Mouse (Mus musculus): Measurements from ENCODE around the gene Sbk2. TPM values are rescaled to one million over a fixed set of nuclear protein-coding genes. Genes with fewer than 3 reads are reported as not detected.

The Sbk2 gene
- polyA plus RNA-seq, 1 experiment, result 0.06 TPM

- TF ChIP-seq MYOG (IDR thresholded peaks at IDR 0.05; ENCODE audit: control insufficient read depth, extremely low read depth, insufficient read length) (no peak), CTCF (IDR thresholded peaks at IDR 0.05; ENCODE audit: control insufficient read depth, insufficient read depth, insufficient read length) (no peak), FOSL1 (IDR thresholded peaks at IDR 0.05; ENCODE audit: insufficient read depth, low read length, poor library complexity, severe bottlenecking) (no peak), USF1 (IDR thresholded peaks at IDR 0.05; ENCODE audit: low read depth) (no peak), CEBPB (IDR thresholded peaks at IDR 0.05; ENCODE audit: low read depth) (no peak), MYOD1 (IDR thresholded peaks at IDR 0.05; ENCODE audit: control insufficient read depth, insufficient read length, low read depth) (no peak), MAX (IDR thresholded peaks at IDR 0.05) (no peak)
- no peaks in the 10 kb centered on the region for H3K27me3 ChIP-seq (ENCODE audit: control insufficient read depth, insufficient read depth, insufficient read length)
- peaks cover 26% of the 10 kb centered on the region for H3K79me2 ChIP-seq (ENCODE audit: control insufficient read depth, insufficient read depth)
- peaks cover 14% of the 10 kb centered on the region for H3K36me3 ChIP-seq (ENCODE audit: control insufficient read depth, insufficient read depth)
- H3K79me3 ChIP-seq (ENCODE audit: low read depth), result peaks cover 9% of the 10 kb centered on the region
- no peak overlapping the region for H3ac ChIP-seq (ENCODE audit: control insufficient read depth, insufficient read length, low read depth)
- H3K4me3 ChIP-seq (ENCODE audit: insufficient read depth, poor library complexity, severe bottlenecking), result no peak overlapping the region
These were observed 44.2 kb downstream of the Sbk2 start for GRCm38 (mm10) chr7:4919971-4920370.

- Histone ChIP-seq H3ac (ENCODE audit: control insufficient read depth, insufficient read length, low read depth) (no peak overlapping the region), H3K27me3 (ENCODE audit: control insufficient read depth, insufficient read depth, insufficient read length) (no peaks in the 10 kb centered on the region), H3K36me3 (ENCODE audit: control insufficient read depth, insufficient read depth) (peaks cover 14% of the 10 kb centered on the region), H3K4me3 (ENCODE audit: insufficient read depth, poor library complexity, severe bottlenecking) (no peak overlapping the region), H3K79me3 (ENCODE audit: low read depth) (peaks cover 9% of the 10 kb centered on the region), H3K79me2 (ENCODE audit: control insufficient read depth, insufficient read depth) (peaks cover 26% of the 10 kb centered on the region)
- TF ChIP-seq USF1 (IDR thresholded peaks at IDR 0.05; ENCODE audit: low read depth) (no peak), MYOD1 (IDR thresholded peaks at IDR 0.05; ENCODE audit: control insufficient read depth, insufficient read length, low read depth) (no peak), CTCF (IDR thresholded peaks at IDR 0.05; ENCODE audit: control insufficient read depth, insufficient read depth, insufficient read length) (no peak), MYOG (IDR thresholded peaks at IDR 0.05; ENCODE audit: control insufficient read depth, extremely low read depth, insufficient read length) (no peak), CEBPB (IDR thresholded peaks at IDR 0.05; ENCODE audit: low read depth) (no peak), MAX (IDR thresholded peaks at IDR 0.05) (no peak), FOSL1 (IDR thresholded peaks at IDR 0.05; ENCODE audit: insufficient read depth, low read length, poor library complexity, severe bottlenecking) (no peak)
These were observed 45.1 kb downstream of the Sbk2 start for GRCm38 (mm10) chr7:4919096-4919495.

- Histone ChIP-seq H3ac (ENCODE audit: control insufficient read depth, insufficient read length, low read depth) (no peak overlapping the region), H3K27me3 (ENCODE audit: control insufficient read depth, insufficient read depth, insufficient read length) (no peaks in the 10 kb centered on the region), H3K36me3 (ENCODE audit: control insufficient read depth, insufficient read depth) (peaks cover 14% of the 10 kb centered on the region), H3K79me2 (ENCODE audit: control insufficient read depth, insufficient read depth) (peaks cover 26% of the 10 kb centered on the region), H3K4me3 (ENCODE audit: insufficient read depth, poor library complexity, severe bottlenecking) (no peak overlapping the region), H3K79me3 (ENCODE audit: low read depth) (peaks cover 9% of the 10 kb centered on the region)
- TF ChIP-seq USF1 (IDR thresholded peaks at IDR 0.05; ENCODE audit: low read depth) (no peak), MYOD1 (IDR thresholded peaks at IDR 0.05; ENCODE audit: control insufficient read depth, insufficient read length, low read depth) (no peak), MAX (IDR thresholded peaks at IDR 0.05) (no peak), CEBPB (IDR thresholded peaks at IDR 0.05; ENCODE audit: low read depth) (no peak), CTCF (IDR thresholded peaks at IDR 0.05; ENCODE audit: control insufficient read depth, insufficient read depth, insufficient read length) (no peak)
These were observed 45.5 kb downstream of the Sbk2 start for GRCm38 (mm10) chr7:4918681-4919080.

- H3K27me3 ChIP-seq (ENCODE audit: control insufficient read depth, insufficient read depth, insufficient read length), result no peaks in the 10 kb centered on the region
- peaks cover 14% of the 10 kb centered on the region for H3K36me3 ChIP-seq (ENCODE audit: control insufficient read depth, insufficient read depth)
- H3K79me2 ChIP-seq (ENCODE audit: control insufficient read depth, insufficient read depth), result peaks cover 26% of the 10 kb centered on the region
- H3ac ChIP-seq (ENCODE audit: control insufficient read depth, insufficient read length, low read depth), result no peak overlapping the region
- peaks cover 9% of the 10 kb centered on the region for H3K79me3 ChIP-seq (ENCODE audit: low read depth)
- no peak for TF ChIP-seq MAX (IDR thresholded peaks at IDR 0.05)
- TF ChIP-seq MYOD1 (IDR thresholded peaks at IDR 0.05; ENCODE audit: control insufficient read depth, insufficient read length, low read depth), result no peak
- TF ChIP-seq FOSL1 (IDR thresholded peaks at IDR 0.05; ENCODE audit: insufficient read depth, low read length, poor library complexity, severe bottlenecking), result no peak
- TF ChIP-seq CTCF (IDR thresholded peaks at IDR 0.05; ENCODE audit: control insufficient read depth, insufficient read depth, insufficient read length), result no peak
- no peak for TF ChIP-seq MYOG (IDR thresholded peaks at IDR 0.05; ENCODE audit: control insufficient read depth, extremely low read depth, insufficient read length)
- no peak for TF ChIP-seq USF1 (IDR thresholded peaks at IDR 0.05; ENCODE audit: low read depth)
- no peak for TF ChIP-seq CEBPB (IDR thresholded peaks at IDR 0.05; ENCODE audit: low read depth)
- no peak overlapping the region for H3K4me3 ChIP-seq (ENCODE audit: insufficient read depth, poor library complexity, severe bottlenecking)
These were observed 46.7 kb downstream of the Sbk2 start for GRCm38 (mm10) chr7:4917494-4917893.

GRCm38 (mm10) chr7:4915669-4916416 is 48.4 kb downstream of the Sbk2 start:
- Histone ChIP-seq H3K27me3 (ENCODE audit: control insufficient read depth, insufficient read depth, insufficient read length) (no peaks in the 10 kb centered on the region), H3K79me2 (ENCODE audit: control insufficient read depth, insufficient read depth) (peaks cover 26% of the 10 kb centered on the region), H3K4me3 (ENCODE audit: insufficient read depth, poor library complexity, severe bottlenecking) (peak overlapping the region; percentile 49), H3ac (ENCODE audit: control insufficient read depth, insufficient read length, low read depth) (peak overlapping the region; percentile 70), H3K36me3 (ENCODE audit: control insufficient read depth, insufficient read depth) (peaks cover 14% of the 10 kb centered on the region), H3K79me3 (ENCODE audit: low read depth) (peaks cover 9% of the 10 kb centered on the region)
- TF ChIP-seq MAX (IDR thresholded peaks at IDR 0.05) (no peak), MYOD1 (IDR thresholded peaks at IDR 0.05; ENCODE audit: control insufficient read depth, insufficient read length, low read depth) (no peak), CEBPB (IDR thresholded peaks at IDR 0.05; ENCODE audit: low read depth) (no peak), FOSL1 (IDR thresholded peaks at IDR 0.05; ENCODE audit: insufficient read depth, low read length, poor library complexity, severe bottlenecking) (no peak), CTCF (IDR thresholded peaks at IDR 0.05; ENCODE audit: control insufficient read depth, insufficient read depth, insufficient read length) (no peak), USF1 (IDR thresholded peaks at IDR 0.05; ENCODE audit: low read depth) (no peak), MYOG (IDR thresholded peaks at IDR 0.05; ENCODE audit: control insufficient read depth, extremely low read depth, insufficient read length) (no peak)
